Mouse (Mus musculus): ENCODE data around the gene Gm43064.

- TF ChIP-seq CTCF (IDR thresholded peaks at IDR 0.05) (no peak), EP300 (IDR thresholded peaks at IDR 0.05) (peak; percentile 81)
These were observed 42.6 kb upstream of the Gm43064 start for GRCm38 (mm10) chr3:103766789-103767188.
